Mouse (Mus musculus) neural tube, embryonic 15.5 days (tissue): ENCODE results near the gene Pde2a. TPM values are rescaled to one million over a fixed set of nuclear protein-coding genes. Genes with fewer than 3 reads are reported as not detected.

Source experiments
- ATAC-seq: fragments of 200-750 bp; cut with Nextera tagmentation; 2 replicates; pipeline ENCODE4 v1.8.0; 2017; ENCODE audit warnings: mild to moderate bottlenecking, moderate TSS enrichment, moderate library complexity; ENCODE audit not compliant: low FRiP score
- H3K27ac ChIP-seq: fragments of 300-500 bp; sonication (generic); replicated peaks from 2 replicates; pipeline ENCODE4 v1.5.1; 2015; ENCODE audit warnings: mild to moderate bottlenecking, inconsistent platforms
- H3K27me3 ChIP-seq: fragments of 300-500 bp; sonication (generic); replicated peaks from 2 replicates; pipeline ENCODE4 v1.6.1; 2015; ENCODE audit warnings: inconsistent platforms
- H3K36me3 ChIP-seq: fragments of 300-500 bp; sonication (generic); 2 replicates; pipeline ENCODE4 v1.6.1; 2015; ENCODE audit warnings: inconsistent platforms
- H3K4me1 ChIP-seq: fragments of 300-500 bp; sonication (generic); 2 replicates; pipeline ENCODE4 v1.6.1; 2015; ENCODE audit warnings: inconsistent platforms
- H3K4me2 ChIP-seq: fragments of 300-500 bp; sonication (generic); 2 replicates; pipeline ENCODE4 v1.6.1; 2015; ENCODE audit warnings: inconsistent platforms, mild to moderate bottlenecking, moderate library complexity
- H3K4me3 ChIP-seq: fragments of 300-500 bp; sonication (generic); replicated peaks from 2 replicates; pipeline ENCODE4 v1.5.1; 2015; ENCODE audit warnings: mild to moderate bottlenecking, inconsistent platforms
- H3K9ac ChIP-seq: fragments of 300-500 bp; sonication (generic); replicated peaks from 2 replicates; pipeline ENCODE4 v1.6.1; 2015; ENCODE audit warnings: mild to moderate bottlenecking, inconsistent platforms
- H3K9me3 ChIP-seq: fragments of 300-500 bp; sonication (generic); replicated peaks from 2 replicates; pipeline ENCODE4 v1.6.1; 2016; ENCODE audit warnings: inconsistent platforms
- WGBS: fragments of 180-500 bp; shearing (Covaris S2); methylation state at CpG from one replicate; pipeline ENCODE4 v1.1.7; 2015; ENCODE audit warnings: mixed read lengths; 5-methylcytosine and 5-hydroxymethylcytosine counted together
- polyA plus RNA-seq: library from polyadenylated mRNA; unstranded; fragments of >200 nt; fragmentation: Nextera tagmentation; extraction: Ambion mirVana; gene quantifications from 2 replicates; pipeline ENCODE4 v1.2.1, GENCODE M21; 2015

Pde2a gene
- polyA plus RNA-seq, 1 experiment from 2014 or later, result 27.9 TPM

GRCm38 (mm10) chr7:101535102-101535501 is 113.6 kb downstream of the Pde2a start:
- Histone ChIP-seq H3K4me1 (peaks cover 19% of the 10 kb centered on the region), H3K27me3 (no peaks in the 10 kb centered on the region; the same call in 1 of the 2 replicates), H3K4me3 (no peak overlapping the region), H3K9me3 (no peaks in the 10 kb centered on the region), H3K27ac (no peak overlapping the region), H3K36me3 (no peaks in the 10 kb centered on the region), H3K9ac (no peak overlapping the region), H3K4me2 (no peak overlapping the region)
- WGBS, result 34% methylated on average over 10 of the region's 10 CpGs
- ATAC-seq, result no peak

GRCm38 (mm10) chr7:101535517-101535916 is 114.0 kb downstream of the Pde2a start:
- Histone ChIP-seq H3K27me3 (no peaks in the 10 kb centered on the region; the same call in 1 of the 2 replicates), H3K27ac (no peak overlapping the region), H3K9me3 (no peaks in the 10 kb centered on the region), H3K4me3 (no peak overlapping the region), H3K4me2 (no peak overlapping the region), H3K9ac (no peak overlapping the region), H3K36me3 (no peaks in the 10 kb centered on the region), H3K4me1 (peaks cover 19% of the 10 kb centered on the region)
- WGBS, result 55% methylated on average over 5 of the region's 5 CpGs
- ATAC-seq, result no peak

- H3K9me3 ChIP-seq, result no peaks in the 10 kb centered on the region
- H3K9ac ChIP-seq, result no peak overlapping the region
- peaks cover 19% of the 10 kb centered on the region for H3K4me1 ChIP-seq
- WGBS, result 47% methylated on average over 8 of the region's 8 CpGs
- no peak overlapping the region for H3K27ac ChIP-seq
- ATAC-seq, result no peak
- H3K36me3 ChIP-seq, result no peaks in the 10 kb centered on the region
- H3K27me3 ChIP-seq, result peaks cover 3% of the 10 kb centered on the region; the same call in 1 of the 2 replicates
- no peak overlapping the region for H3K4me3 ChIP-seq
- H3K4me2 ChIP-seq, result no peak overlapping the region
Observed at GRCm38 (mm10) chr7:101537541-101537940, 116.0 kb downstream of the Pde2a start.

- peaks cover 17% of the 10 kb centered on the region for H3K4me1 ChIP-seq
- H3K27me3 ChIP-seq, result peaks cover 3% of the 10 kb centered on the region; the same call in 1 of the 2 replicates
- no peak for ATAC-seq
- H3K9ac ChIP-seq, result no peak overlapping the region
- no peaks in the 10 kb centered on the region for H3K36me3 ChIP-seq
- H3K9me3 ChIP-seq, result no peaks in the 10 kb centered on the region
- WGBS, result 62% methylated on average over 14 of the region's 14 CpGs
- no peak overlapping the region for H3K27ac ChIP-seq
- no peak overlapping the region for H3K4me3 ChIP-seq
- no peak overlapping the region for H3K4me2 ChIP-seq
Observed at GRCm38 (mm10) chr7:101538141-101538933, 116.8 kb downstream of the Pde2a start.

GRCm38 (mm10) chr7:101539774-101540173 is 118.3 kb downstream of the Pde2a start:
- no peak for ATAC-seq
- Histone ChIP-seq H3K27ac (no peak overlapping the region), H3K36me3 (no peaks in the 10 kb centered on the region), H3K9ac (no peak overlapping the region), H3K4me1 (peaks cover 5% of the 10 kb centered on the region), H3K4me2 (no peak overlapping the region), H3K27me3 (peaks cover 3% of the 10 kb centered on the region; the same call in 1 of the 2 replicates), H3K9me3 (no peaks in the 10 kb centered on the region), H3K4me3 (no peak overlapping the region)
- WGBS, result 50% methylated on average over 9 of the region's 9 CpGs

GRCm38 (mm10) chr7:101540684-101541083 is 119.2 kb downstream of the Pde2a start:
- ATAC-seq, result no peak
- no peak overlapping the region for H3K9ac ChIP-seq

GRCm38 (mm10) chr7:101541132-101541531 is 119.6 kb downstream of the Pde2a start:
- Histone ChIP-seq H3K36me3 (no peaks in the 10 kb centered on the region), H3K4me3 (no peak overlapping the region), H3K4me2 (no peak overlapping the region), H3K27ac (no peak overlapping the region), H3K27me3 (peaks cover 3% of the 10 kb centered on the region; the same call in 1 of the 2 replicates), H3K4me1 (no peaks in the 10 kb centered on the region), H3K9ac (no peak overlapping the region), H3K9me3 (no peaks in the 10 kb centered on the region)
- peak; percentile 70; the same call in 1 of the 2 replicates for ATAC-seq
- WGBS, result 6% methylated on average over 11 of the region's 11 CpGs

More at GRCm38 (mm10) chr7:101540684-101541083, 119.2 kb downstream of the Pde2a start:
- no peak overlapping the region for H3K4me3 ChIP-seq
- no peak overlapping the region for H3K27ac ChIP-seq
- WGBS, result 76% methylated on average over 5 of the region's 5 CpGs
- H3K4me2 ChIP-seq, result no peak overlapping the region
- H3K27me3 ChIP-seq, result peaks cover 3% of the 10 kb centered on the region; the same call in 1 of the 2 replicates
- no peaks in the 10 kb centered on the region for H3K4me1 ChIP-seq
- H3K36me3 ChIP-seq, result no peaks in the 10 kb centered on the region
- no peaks in the 10 kb centered on the region for H3K9me3 ChIP-seq

- peaks cover 3% of the 10 kb centered on the region; the same call in 1 of the 2 replicates for H3K27me3 ChIP-seq
- H3K4me1 ChIP-seq, result no peaks in the 10 kb centered on the region
- WGBS, result 86% methylated on average over 10 of the region's 10 CpGs
- H3K27ac ChIP-seq, result no peak overlapping the region
- H3K36me3 ChIP-seq, result no peaks in the 10 kb centered on the region
- H3K4me2 ChIP-seq, result no peak overlapping the region
- H3K9ac ChIP-seq, result no peak overlapping the region
- no peak overlapping the region for H3K4me3 ChIP-seq
- H3K9me3 ChIP-seq, result no peaks in the 10 kb centered on the region
- ATAC-seq, result no peak
Observed at GRCm38 (mm10) chr7:101541734-101542133, 120.2 kb downstream of the Pde2a start.

- Histone ChIP-seq H3K9ac (no peak overlapping the region), H3K36me3 (no peaks in the 10 kb centered on the region), H3K4me2 (no peak overlapping the region), H3K9me3 (no peaks in the 10 kb centered on the region), H3K27me3 (no peaks in the 10 kb centered on the region), H3K27ac (no peak overlapping the region), H3K4me3 (no peak overlapping the region), H3K4me1 (no peaks in the 10 kb centered on the region)
- ATAC-seq, result no peak
- 88% methylated on average over 3 of the region's 3 CpGs for WGBS
Observed at GRCm38 (mm10) chr7:101547651-101548050, 126.2 kb downstream of the Pde2a start.

- no peak overlapping the region for H3K9ac ChIP-seq
- WGBS, result 98% methylated on average over 3 of the region's 3 CpGs
- H3K27ac ChIP-seq, result no peak overlapping the region
- no peak overlapping the region for H3K4me2 ChIP-seq
- H3K4me3 ChIP-seq, result no peak overlapping the region
- H3K27me3 ChIP-seq, result no peaks in the 10 kb centered on the region
- no peaks in the 10 kb centered on the region for H3K4me1 ChIP-seq
- no peaks in the 10 kb centered on the region for H3K36me3 ChIP-seq
- H3K9me3 ChIP-seq, result no peaks in the 10 kb centered on the region
- no peak for ATAC-seq
Observed at GRCm38 (mm10) chr7:101549266-101549665, 127.8 kb downstream of the Pde2a start.

GRCm38 (mm10) chr7:101550686-101551485 is 129.4 kb downstream of the Pde2a start:
- no peak for ATAC-seq
- Histone ChIP-seq H3K27ac (no peak overlapping the region), H3K9me3 (no peaks in the 10 kb centered on the region), H3K27me3 (no peaks in the 10 kb centered on the region), H3K4me2 (no peak overlapping the region), H3K36me3 (no peaks in the 10 kb centered on the region), H3K4me3 (no peak overlapping the region), H3K9ac (no peak overlapping the region), H3K4me1 (no peaks in the 10 kb centered on the region)
- 80% methylated on average over 7 of the region's 7 CpGs for WGBS
